Mouse (Mus musculus) heart, embryonic 13.5 days (tissue): ENCODE measurements around the gene Sbk2. TPM values are rescaled to one million over a fixed set of nuclear protein-coding genes. Genes with fewer than 3 reads are reported as not detected.
A peak's percentile ranks its signal among the peaks of the same experiment; 100 is the strongest.

Source experiments
- ATAC-seq: fragments of 200-750 bp; cut with Nextera tagmentation; 2 replicates; pipeline ENCODE4 v1.8.0; 2017; ENCODE audit warnings: moderate TSS enrichment; ENCODE audit not compliant: insufficient number of reproducible peaks, low FRiP score, low TSS enrichment; ENCODE audit errors: extremely low read depth
- H3K27ac ChIP-seq: fragments of 300-500 bp; sonication (generic); replicated peaks from 2 replicates; pipeline ENCODE4 v1.5.1; 2015; ENCODE audit warnings: moderate library complexity, mild to moderate bottlenecking, inconsistent platforms
- H3K27me3 ChIP-seq: fragments of 300-500 bp; sonication (generic); replicated peaks from 2 replicates; pipeline ENCODE4 v1.6.1; 2015; ENCODE audit warnings: mild to moderate bottlenecking, inconsistent platforms
- H3K36me3 ChIP-seq: fragments of 300-500 bp; sonication (generic); 2 replicates; pipeline ENCODE4 v1.6.1; 2015; ENCODE audit warnings: mild to moderate bottlenecking, inconsistent platforms
- H3K4me1 ChIP-seq: fragments of 300-500 bp; sonication (generic); 2 replicates; pipeline ENCODE4 v1.6.1; 2015; ENCODE audit warnings: inconsistent platforms
- H3K4me2 ChIP-seq: fragments of 300-500 bp; sonication (generic); 2 replicates; pipeline ENCODE4 v1.6.1; 2015; ENCODE audit warnings: inconsistent platforms, mild to moderate bottlenecking, moderate library complexity
- H3K4me3 ChIP-seq: fragments of 300-500 bp; sonication (generic); 2 replicates; pipeline ENCODE4 v1.5.1; 2015; ENCODE audit warnings: moderate library complexity, mild to moderate bottlenecking, inconsistent platforms
- H3K9ac ChIP-seq: fragments of 300-500 bp; sonication (generic); 2 replicates; pipeline ENCODE4 v1.6.1; 2015; ENCODE audit warnings: inconsistent platforms, mild to moderate bottlenecking, moderate library complexity
- H3K9me3 ChIP-seq: fragments of 300-500 bp; sonication (generic); 2 replicates; pipeline ENCODE4 v1.6.1; 2016; ENCODE audit warnings: inconsistent platforms
- WGBS: fragments of 180-500 bp; shearing (Covaris S2); methylation state at CpG from one replicate; pipeline ENCODE4 v1.1.7; 2015; ENCODE audit warnings: mixed read lengths; 5-methylcytosine and 5-hydroxymethylcytosine counted together
- polyA plus RNA-seq: library from polyadenylated mRNA; unstranded; fragments of >200 nt; fragmentation: Nextera tagmentation; extraction: Ambion mirVana; gene quantifications from 2 replicates; pipeline ENCODE4 v1.2.1, GENCODE M21; 2015

The Sbk2 gene
- polyA plus RNA-seq, 1 experiment from 2014 or later: 4.0 TPM

- ATAC-seq: no peak
- Histone ChIP-seq H3K9ac (no peak overlapping the region), H3K36me3 (no peaks in the 10 kb centered on the region), H3K27ac (no peak overlapping the region), H3K27me3 (peaks cover 5% of the 10 kb centered on the region; the same call in 1 of the 2 replicates), H3K4me1 (peaks cover 27% of the 10 kb centered on the region), H3K4me3 (no peak overlapping the region), H3K9me3 (peaks cover 4% of the 10 kb centered on the region; the same call in 1 of the 2 replicates), H3K4me2 (no peak overlapping the region)
- 75% methylated on average over 9 of the region's 9 CpGs for WGBS
Measured at GRCm38 (mm10) chr7:4902404-4902803, 61.8 kb downstream of the Sbk2 start.

GRCm38 (mm10) chr7:4901171-4901570 is 63.0 kb downstream of the Sbk2 start:
- Histone ChIP-seq H3K4me3 (peak overlapping the region; percentile 49), H3K4me2 (peak overlapping the region; percentile 71), H3K36me3 (no peaks in the 10 kb centered on the region), H3K27ac (peak overlapping the region; percentile 87; the same call in 1 of the 2 replicates), H3K27me3 (peaks cover 5% of the 10 kb centered on the region; the same call in 1 of the 2 replicates), H3K4me1 (peaks cover 18% of the 10 kb centered on the region), H3K9ac (no peak overlapping the region), H3K9me3 (peaks cover 4% of the 10 kb centered on the region; the same call in 1 of the 2 replicates)
- 50% methylated on average over 8 of the region's 8 CpGs for WGBS
- no peak for ATAC-seq

GRCm38 (mm10) chr7:4900523-4900851 is 63.7 kb downstream of the Sbk2 start:
- 17% methylated on average over 10 of the region's 11 CpGs for WGBS
- Histone ChIP-seq H3K4me1 (peaks cover 18% of the 10 kb centered on the region), H3K4me3 (peak overlapping the region; percentile 49), H3K9me3 (peaks cover 4% of the 10 kb centered on the region; the same call in 1 of the 2 replicates), H3K9ac (peak overlapping the region; percentile 77), H3K27me3 (peaks cover 5% of the 10 kb centered on the region; the same call in 1 of the 2 replicates), H3K4me2 (peak overlapping the region; percentile 71), H3K27ac (peak overlapping the region; percentile 87), H3K36me3 (no peaks in the 10 kb centered on the region)
- no peak for ATAC-seq

- Histone ChIP-seq H3K36me3 (no peaks in the 10 kb centered on the region), H3K4me3 (peak overlapping the region; percentile 49), H3K9me3 (peaks cover 4% of the 10 kb centered on the region; the same call in 1 of the 2 replicates), H3K4me1 (peaks cover 18% of the 10 kb centered on the region), H3K9ac (peak overlapping the region; percentile 77), H3K27ac (peak overlapping the region; percentile 87), H3K4me2 (peak overlapping the region; percentile 71), H3K27me3 (peaks cover 5% of the 10 kb centered on the region; the same call in 1 of the 2 replicates)
- 4% methylated on average over 19 of the region's 19 CpGs for WGBS
- ATAC-seq: peak; percentile 17; the same call in 1 of the 2 replicates
Measured at GRCm38 (mm10) chr7:4899649-4900522, 64.3 kb downstream of the Sbk2 start.

GRCm38 (mm10) chr7:4898851-4899648 is 65.2 kb downstream of the Sbk2 start:
- peak overlapping the region; percentile 77 for H3K9ac ChIP-seq
- 16% methylated on average over 18 of the region's 18 CpGs for WGBS
- no peaks in the 10 kb centered on the region for H3K36me3 ChIP-seq
- peak overlapping the region; percentile 49 for H3K4me3 ChIP-seq
- H3K9me3 ChIP-seq: peaks cover 4% of the 10 kb centered on the region; the same call in 1 of the 2 replicates
- peak; percentile 19; the same call in 1 of the 2 replicates for ATAC-seq
- no peak overlapping the region for H3K27ac ChIP-seq
- H3K4me1 ChIP-seq: peaks cover 18% of the 10 kb centered on the region
- H3K27me3 ChIP-seq: peaks cover 5% of the 10 kb centered on the region; the same call in 1 of the 2 replicates
- peak overlapping the region; percentile 71 for H3K4me2 ChIP-seq

- Histone ChIP-seq H3K36me3 (peaks cover 4% of the 10 kb centered on the region; the same call in 1 of the 2 replicates), H3K4me3 (no peak overlapping the region), H3K27me3 (peaks cover 5% of the 10 kb centered on the region; the same call in 1 of the 2 replicates), H3K27ac (no peak overlapping the region), H3K9ac (no peak overlapping the region), H3K4me1 (peaks cover 11% of the 10 kb centered on the region), H3K9me3 (no peaks in the 10 kb centered on the region), H3K4me2 (no peak overlapping the region)
- 46% methylated on average over 11 of the region's 11 CpGs for WGBS
- ATAC-seq: no peak
Measured at GRCm38 (mm10) chr7:4895186-4895585, 69.0 kb downstream of the Sbk2 start.

Other genes with a start within 250 kb of the Sbk2 start
- 0.05 and 0.07 TPM in 2 replicates for gene Tmem150b, start 239.2 kb downstream of the Sbk2 start, polyA plus RNA-seq
- gene Kmt5c, start 224.3 kb downstream of the Sbk2 start, polyA plus RNA-seq: 57.1 and 60.0 TPM in 2 replicates
- gene Cox6b2, start 211.3 kb downstream of the Sbk2 start, polyA plus RNA-seq: 35.4 and 36.4 TPM in 2 replicates
- not detected in 2 replicates for gene Fam71e2, start 193.1 kb downstream of the Sbk2 start, polyA plus RNA-seq
- 0.09 TPM in 1 of 2 replicates, not detected in the other for gene Il11, start 181.5 kb downstream of the Sbk2 start, polyA plus RNA-seq
- not detected in 2 replicates for gene Tmem190, start 181.5 kb downstream of the Sbk2 start, polyA plus RNA-seq
- 4.1 and 4.3 TPM in 2 replicates for gene Tmem238, start 174.8 kb downstream of the Sbk2 start, polyA plus RNA-seq
- gene Rpl28, start 171.5 kb downstream of the Sbk2 start, polyA plus RNA-seq: 209 and 245 TPM in 2 replicates
- gene Ube2s, start 151.8 kb downstream of the Sbk2 start, polyA plus RNA-seq: 327 and 359 TPM in 2 replicates
- gene Shisa7, start 119.7 kb downstream of the Sbk2 start, polyA plus RNA-seq: 0.04 TPM in 2 replicates
- 3.7 and 3.8 TPM in 2 replicates for gene Isoc2b, start 94.1 kb downstream of the Sbk2 start, polyA plus RNA-seq
- 1.4 TPM in 2 replicates for gene Isoc2a, start 87.3 kb downstream of the Sbk2 start, polyA plus RNA-seq
- 0.27 TPM in 1 of 2 replicates, not detected in the other for gene Gm36210, start 57.9 kb downstream of the Sbk2 start, polyA plus RNA-seq
- 2.4 and 2.9 TPM in 2 replicates for gene Zfp628, start 49.2 kb downstream of the Sbk2 start, polyA plus RNA-seq
- 4.2 and 5.8 TPM in 2 replicates for gene Nat14, start 42.4 kb downstream of the Sbk2 start, polyA plus RNA-seq
- gene Ssc5d, start 38.6 kb downstream of the Sbk2 start, polyA plus RNA-seq: 1.5 and 2.0 TPM in 2 replicates
- 0.12 and 0.55 TPM in 2 replicates for gene Sbk3, start 6.8 kb upstream of the Sbk2 start, polyA plus RNA-seq
- 20.8 and 25.7 TPM in 2 replicates for gene Zfp579, start 31.8 kb upstream of the Sbk2 start, polyA plus RNA-seq
- gene Zfp524, start 50.0 kb upstream of the Sbk2 start, polyA plus RNA-seq: 10.7 and 12.3 TPM in 2 replicates
- 25.6 and 28.4 TPM in 2 replicates for gene Fiz1, start 50.3 kb upstream of the Sbk2 start, polyA plus RNA-seq
- gene Gm44973, start 51.1 kb upstream of the Sbk2 start, polyA plus RNA-seq: not detected in 2 replicates
- 3.8 and 4.4 TPM in 2 replicates for gene Zfp865, start 56.0 kb upstream of the Sbk2 start, polyA plus RNA-seq
- gene Ccdc106, start 56.1 kb upstream of the Sbk2 start, polyA plus RNA-seq: 2.1 and 4.2 TPM in 2 replicates
- gene 4632433K11Rik, start 69.7 kb upstream of the Sbk2 start, polyA plus RNA-seq: not detected in 2 replicates
- gene Zfp784, start 74.0 kb upstream of the Sbk2 start, polyA plus RNA-seq: 5.4 and 5.7 TPM in 2 replicates
- gene Zfp580, start 87.1 kb upstream of the Sbk2 start, polyA plus RNA-seq: 16.4 and 18.7 TPM in 2 replicates
- gene U2af2, start 97.7 kb upstream of the Sbk2 start, polyA plus RNA-seq: 69.8 and 77.4 TPM in 2 replicates
- 50.2 and 51.4 TPM in 2 replicates for gene Epn1, start 115.8 kb upstream of the Sbk2 start, polyA plus RNA-seq
- 0.11 TPM in 1 of 2 replicates, not detected in the other for gene Rfpl4, start 152.5 kb upstream of the Sbk2 start, polyA plus RNA-seq
- 1.6 and 1.8 TPM in 2 replicates for gene Rasl2-9, start 161.5 kb upstream of the Sbk2 start, polyA plus RNA-seq
- 0.03 and 0.05 TPM in 2 replicates for gene Vmn1r55, start 185.3 kb upstream of the Sbk2 start, polyA plus RNA-seq
- gene Vmn1r56, start 232.3 kb upstream of the Sbk2 start, polyA plus RNA-seq: not detected in 2 replicates